10 mouse cellular contexts compared by ENCODE assay signal in genomic region chr2:145884036-145884912, GRCm38 (mm10). TPM values are rescaled to one million over a fixed set of nuclear protein-coding genes. Genes with fewer than 3 reads are reported as not detected.
DNase-seq lines count a peak whose midpoint lies in the region; ATAC-seq and TF ChIP-seq lines count a peak whose summit lies in the region.
"Had no signal": no experiment of that assay in that cellular context is flagged by ENCODE, and none has a peak within 500 bp of the region (broad histone marks: within the 10 kb centered on the region; RNA-seq: fewer than 3 reads in every experiment).

No protein-coding gene starts in this region.

- no peak overlapping the region for H3K4me2 ChIP-seq in lung, embryonic 16.5 days (ENCODE audit: low read depth, low read length)
- H3K4me2 ChIP-seq in stomach, embryonic 16.5 days (ENCODE audit: low read depth, low read length), result peak overlapping the region; percentile 4; the same call in 1 of the 2 replicates

- H3K4me1 ChIP-seq in lung, embryonic 16.5 days (replicated peaks; ENCODE audit: control insufficient read depth, insufficient read depth, low read length), result peaks cover 33% of the 10 kb centered on the region
- peaks cover 31% of the 10 kb centered on the region for H3K4me1 ChIP-seq in embryonic fibroblast, embryonic 13.5 days (ENCODE audit: control insufficient read depth, insufficient read depth, low read length)
- peaks cover 37% of the 10 kb centered on the region for H3K4me1 ChIP-seq in stomach, embryonic 16.5 days (ENCODE audit: control insufficient read depth, insufficient read depth, low read length)

- TF ChIP-seq POLR2A in embryonic fibroblast, embryonic 13.5 days (IDR thresholded peaks at IDR 0.05; ENCODE audit: low read depth, low read length), result no peak

- peak overlapping the region; percentile 84 for H3K27ac ChIP-seq in lung, embryonic 16.5 days (ENCODE audit: low read length)
- peak overlapping the region; percentile 85 for H3K27ac ChIP-seq in embryonic fibroblast, embryonic 13.5 days (ENCODE audit: insufficient read depth, low read length)
- peak overlapping the region; percentile 93 for H3K27ac ChIP-seq in stomach, embryonic 16.5 days (ENCODE audit: low read length)

- no peak for ATAC-seq in lung, embryonic 16.5 days (ENCODE audit: low read depth)
- ATAC-seq in stomach, embryonic 16.5 days (ENCODE audit: insufficient read depth, low FRiP score), result peak; percentile 18; the same call in 1 of the 2 replicates
- ATAC-seq in megakaryocyte-erythroid progenitor cell, adult 5-6 weeks (replicated peaks; ENCODE audit: low FRiP score, low TSS enrichment, poor library complexity, severe bottlenecking), result no peak

- DNase-seq in lung, postnatal 14 days, result no peak
- peak; percentile 55 for DNase-seq in kidney, postnatal 10 days
- DNase-seq in layer of hippocampus, adult 18-20 months (ENCODE audit: low spot score in 2 of 2), result no peak
- DNase-seq in lung, postnatal 4 days, result no peak
- DNase-seq: adrenal gland, adult 8-10 months had no signal

- no peak for TF ChIP-seq CTCF in embryonic fibroblast, embryonic 13.5 days (IDR thresholded peaks at IDR 0.05; ENCODE audit: borderline replicate concordance, insufficient read depth, low read length)

- H3K36me3 ChIP-seq in lung, embryonic 16.5 days (ENCODE audit: control insufficient read depth, insufficient read depth, low read length), result peaks cover 28% of the 10 kb centered on the region
- H3K36me3 ChIP-seq in stomach, embryonic 16.5 days (ENCODE audit: control insufficient read depth, insufficient read depth, low read length), result peaks cover 18% of the 10 kb centered on the region; the same call in 1 of the 2 replicates

- WGBS in lung, embryonic 16.5 days, result 24% methylated on average over 17 of the region's 17 CpGs
- WGBS in stomach, embryonic 16.5 days, result 30% methylated on average over 17 of the region's 17 CpGs

- H3K4me3 ChIP-seq in lung, embryonic 16.5 days (ENCODE audit: low read length), result no peak overlapping the region
- H3K4me3 ChIP-seq in embryonic fibroblast, embryonic 13.5 days (ENCODE audit: insufficient read depth, low read length), result no peak overlapping the region
- H3K4me3 ChIP-seq in stomach, embryonic 16.5 days (replicated peaks; ENCODE audit: low read length), result no peak overlapping the region

- no peak overlapping the region for H3K9ac ChIP-seq in lung, embryonic 16.5 days (ENCODE audit: low read length)
- peak overlapping the region; percentile 56 for H3K9ac ChIP-seq in stomach, embryonic 16.5 days (ENCODE audit: low read length)

- no peaks in the 10 kb centered on the region for H3K27me3 ChIP-seq in lung, embryonic 16.5 days (ENCODE audit: control insufficient read depth, insufficient read depth, low read depth, low read length)
- H3K27me3 ChIP-seq in stomach, embryonic 16.5 days (ENCODE audit: control insufficient read depth, insufficient read depth, low read length), result no peaks in the 10 kb centered on the region

- no peaks in the 10 kb centered on the region for H3K9me3 ChIP-seq in lung, embryonic 16.5 days (ENCODE audit: control insufficient read depth, low read length)
- no peaks in the 10 kb centered on the region for H3K9me3 ChIP-seq in stomach, embryonic 16.5 days (replicated peaks; ENCODE audit: control insufficient read depth, low read length)

RNA-seq across cellular contexts. Expression of gene Naa20, which starts 17.6 kb away (rescaled TPM):
- polyA plus RNA-seq in lung, embryonic 16.5 days (2015; fragmentation: Nextera tagmentation; extraction: Ambion mirVana), result 151 and 152 TPM in 2 replicates
- 107 and 122 TPM in 2 replicates for polyA plus RNA-seq in embryonic fibroblast, embryonic 13.5 days (2011; ENCODE audit: insufficient read length, low read depth, missing spikeins)
- polyA plus RNA-seq in stomach, embryonic 16.5 days (2015; fragmentation: Nextera tagmentation; extraction: Ambion mirVana), result 144 and 160 TPM in 2 replicates
- 10 to 100 TPM; 66.3 to 68.5 TPM for total RNA-seq in layer of hippocampus, adult 18-20 months (2021)
- total RNA-seq in megakaryocyte-erythroid progenitor cell, adult 5-6 weeks (2014; fragmentation: Nextera tagmentation), result 60.2 and 63.9 TPM in 2 replicates
- total RNA-seq in megakaryocyte-erythroid progenitor cell, adult 5-6 weeks (2017), result 55.0 and 65.7 TPM in 2 replicates

RNA-seq across cellular contexts. Expression of gene Cfap61, which starts 50.3 kb away (rescaled TPM):
- 2.3 and 2.5 TPM in 2 replicates for polyA plus RNA-seq in lung, embryonic 16.5 days (2015; fragmentation: Nextera tagmentation; extraction: Ambion mirVana)
- polyA plus RNA-seq in embryonic fibroblast, embryonic 13.5 days (2011; ENCODE audit: insufficient read length, low read depth, missing spikeins), result 0.33 and 0.60 TPM in 2 replicates
- polyA plus RNA-seq in stomach, embryonic 16.5 days (2015; fragmentation: Nextera tagmentation; extraction: Ambion mirVana), result 0.12 and 0.13 TPM in 2 replicates
- total RNA-seq in layer of hippocampus, adult 18-20 months (2021), result 1 to 10 TPM; 3.4 to 3.5 TPM
- total RNA-seq in megakaryocyte-erythroid progenitor cell, adult 5-6 weeks (2014; fragmentation: Nextera tagmentation), result not detected in 2 replicates
- not detected in 2 replicates for total RNA-seq in megakaryocyte-erythroid progenitor cell, adult 5-6 weeks (2017)
- polyA plus RNA-seq: urinary bladder, adult 2 months had no signal

RNA-seq across cellular contexts. Expression of gene Crnkl1, which starts 50.5 kb away (rescaled TPM):
- polyA plus RNA-seq in lung, embryonic 16.5 days (2015; fragmentation: Nextera tagmentation; extraction: Ambion mirVana), result 25.9 and 27.4 TPM in 2 replicates
- polyA plus RNA-seq in embryonic fibroblast, embryonic 13.5 days (2011; ENCODE audit: insufficient read length, low read depth, missing spikeins), result 23.7 and 24.9 TPM in 2 replicates
- polyA plus RNA-seq in stomach, embryonic 16.5 days (2015; fragmentation: Nextera tagmentation; extraction: Ambion mirVana), result 21.7 and 24.8 TPM in 2 replicates
- 10 to 100 TPM; 23.1 to 23.2 TPM for total RNA-seq in layer of hippocampus, adult 18-20 months (2021)
- total RNA-seq in megakaryocyte-erythroid progenitor cell, adult 5-6 weeks (2014; fragmentation: Nextera tagmentation), result 27.6 and 33.1 TPM in 2 replicates
- total RNA-seq in megakaryocyte-erythroid progenitor cell, adult 5-6 weeks (2017), result 86.4 and 91.4 TPM in 2 replicates
